Mouse (Mus musculus) spleen, adult 18-20 months (tissue): ENCODE data around the gene Myo19.
A peak's percentile ranks its signal among the peaks of the same experiment; 100 is the strongest.
"Not testable (repeated sequence)": the region's sequence is repeated elsewhere in the genome, so short reads cannot be mapped to it uniquely, and the experiment has no call there.

Experiments used
- DNase-seq, 2 experiments: peaks; one replicate each; pipeline ENCODE4 v3.0.0; 2022; ENCODE audit warnings: mixed read lengths in 2 of 2

Myo19 gene

DNA sequence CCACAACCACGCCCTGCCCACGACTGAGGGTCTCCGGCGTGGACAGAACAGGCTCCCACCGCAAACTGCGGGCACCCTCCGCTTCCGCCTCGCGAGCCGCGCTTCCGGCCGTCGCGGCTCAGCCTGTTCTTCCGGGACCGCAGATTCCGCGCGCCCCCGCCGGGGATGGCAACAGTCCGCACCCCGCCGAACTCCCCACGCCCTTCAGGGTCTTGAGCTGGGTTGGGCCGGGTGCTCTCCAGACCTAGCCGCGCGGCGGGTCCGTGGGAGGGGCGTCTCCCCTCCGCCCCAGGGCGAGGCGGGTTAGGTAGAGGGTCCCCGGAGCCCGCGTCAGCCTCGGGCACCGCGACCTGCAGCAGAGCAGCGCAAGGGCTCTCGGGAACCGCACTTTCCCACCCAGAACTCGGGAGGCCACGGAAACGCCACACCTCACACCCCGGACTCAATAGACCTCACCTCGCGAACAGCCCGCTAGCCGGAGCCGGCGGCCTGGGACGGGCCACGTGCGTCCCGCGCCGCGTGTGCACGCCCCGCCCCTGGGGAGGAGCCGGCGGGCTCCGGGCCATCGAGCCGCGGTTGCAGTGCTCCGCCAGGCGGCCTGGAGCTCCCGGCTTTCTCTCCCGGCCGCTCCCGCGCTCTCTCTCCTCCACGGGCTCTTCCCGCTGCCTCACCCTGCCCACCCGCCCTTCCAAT is at the start of gene Myo19, which contains the start of gene Pigw:
Gene Myo19 (plus strand): TSS at position 377 of the 693 bp plus-strand sequence.
Gene Pigw (minus strand): TSS at position 514 of the 693 bp plus-strand sequence.
- peak; percentile 69 to 81 for DNase-seq

- no peak for DNase-seq
These were observed 40.6 kb upstream of the Myo19 start for GRCm38 (mm10) chr11:84839330-84839729.

GRCm38 (mm10) chr11:84846741-84847474 is 33.0 kb upstream of the Myo19 start:
- DNase-seq = no peak

GRCm38 (mm10) chr11:84847475-84848090 is 32.4 kb upstream of the Myo19 start:
- DNase-seq = no peak

DNA sequence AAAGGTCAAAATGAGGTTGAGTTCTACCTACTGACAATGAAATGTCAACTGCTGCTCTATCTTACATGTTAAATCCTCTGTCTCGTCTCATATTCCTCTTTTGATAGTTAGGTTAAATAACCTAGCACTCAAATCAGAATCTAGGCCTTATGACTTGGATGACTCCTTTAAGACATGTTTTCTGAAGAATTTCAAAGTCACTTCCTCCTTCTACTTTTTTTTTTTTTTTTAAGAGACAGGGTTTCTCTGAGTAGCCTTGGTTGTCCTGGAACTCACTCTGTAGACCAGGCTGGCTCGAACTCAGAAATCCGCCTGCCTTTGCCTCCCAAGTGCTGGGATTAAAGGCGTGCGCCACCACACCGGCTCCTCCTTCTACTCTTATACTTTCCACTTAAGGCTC is 24.7 kb upstream of the Myo19 start:
- no peak for DNase-seq

DNA sequence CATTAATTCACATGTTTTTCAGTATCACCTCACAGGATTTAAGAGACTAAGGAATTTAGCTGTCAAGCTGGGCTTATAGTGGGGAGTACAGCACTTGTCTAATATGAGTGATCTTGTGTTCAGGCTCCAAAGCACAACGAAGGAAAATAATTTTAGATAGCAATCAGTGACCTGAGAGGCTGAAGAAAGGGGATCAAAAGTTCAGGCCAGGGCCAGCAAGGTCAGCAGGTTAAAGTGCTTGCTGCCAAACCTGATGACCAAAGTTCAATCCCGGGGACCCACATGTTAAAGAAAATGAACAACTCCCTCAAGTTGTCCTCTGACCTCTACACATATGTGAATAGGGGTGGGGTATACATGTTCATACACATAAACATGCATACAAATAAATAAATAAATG is 14.7 kb upstream of the Myo19 start:
- no peak for DNase-seq

- DNase-seq = no peak
These were observed 12.4 kb upstream of the Myo19 start for GRCm38 (mm10) chr11:84867586-84867985.

GRCm38 (mm10) chr11:84868786-84869259 is 11.1 kb upstream of the Myo19 start:
- DNase-seq = no peak

- peak; percentile 83 to 88 for DNase-seq
These were observed 10.3 kb upstream of the Myo19 start for GRCm38 (mm10) chr11:84869537-84870232.

GRCm38 (mm10) chr11:84870337-84871043 is 9.5 kb upstream of the Myo19 start, which contains the start of gene Ggnbp2:
Gene Ggnbp2, minus strand, starts transcription at chr11:84870817.
- peak; percentile 91 to 95 for DNase-seq

DNA sequence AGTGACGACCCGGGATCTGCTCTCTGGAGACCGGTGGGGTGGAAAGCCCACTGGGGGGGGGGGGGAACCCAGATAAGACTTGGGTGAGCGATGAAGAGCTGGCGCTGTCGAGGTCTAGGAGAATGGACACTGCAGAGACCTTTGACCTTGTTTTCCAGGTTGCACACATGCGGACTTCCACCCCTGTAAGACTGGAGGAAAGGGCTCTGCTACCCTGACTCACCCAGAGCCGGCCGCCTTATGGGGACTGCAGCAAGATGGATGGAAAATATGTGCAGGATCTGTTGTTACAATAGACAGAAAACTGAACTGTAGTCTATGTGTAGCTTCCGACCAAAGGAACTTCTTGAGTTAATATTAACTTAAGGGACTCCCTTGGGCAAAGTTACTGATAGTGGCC is 8.9 kb upstream of the Myo19 start:
- no peak for DNase-seq

DNA sequence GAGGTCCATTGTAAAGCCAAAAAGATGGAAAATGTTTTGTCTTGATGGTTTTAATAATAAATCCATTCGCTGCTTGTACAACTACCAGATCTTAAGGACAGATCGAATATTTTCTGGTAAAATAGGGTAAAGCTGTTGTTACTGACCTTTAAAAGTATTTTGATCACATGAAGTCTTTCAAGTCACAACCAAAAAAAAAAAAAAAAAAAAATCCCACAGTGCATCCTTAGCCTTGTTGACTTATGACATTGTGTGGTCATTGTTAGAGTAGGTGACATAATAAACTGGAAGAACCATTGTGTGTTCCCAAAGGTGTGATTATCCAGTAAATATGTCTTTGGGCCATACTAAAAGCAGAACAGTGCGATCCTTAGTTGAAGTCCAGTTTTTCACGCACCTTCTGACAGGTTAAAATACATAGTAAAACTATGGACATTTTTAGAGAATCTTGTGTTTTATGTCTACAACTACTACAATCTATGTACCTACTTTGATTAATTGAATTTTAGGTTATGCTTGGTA is 8.3 kb upstream of the Myo19 start:
- DNase-seq = no peak

DNA sequence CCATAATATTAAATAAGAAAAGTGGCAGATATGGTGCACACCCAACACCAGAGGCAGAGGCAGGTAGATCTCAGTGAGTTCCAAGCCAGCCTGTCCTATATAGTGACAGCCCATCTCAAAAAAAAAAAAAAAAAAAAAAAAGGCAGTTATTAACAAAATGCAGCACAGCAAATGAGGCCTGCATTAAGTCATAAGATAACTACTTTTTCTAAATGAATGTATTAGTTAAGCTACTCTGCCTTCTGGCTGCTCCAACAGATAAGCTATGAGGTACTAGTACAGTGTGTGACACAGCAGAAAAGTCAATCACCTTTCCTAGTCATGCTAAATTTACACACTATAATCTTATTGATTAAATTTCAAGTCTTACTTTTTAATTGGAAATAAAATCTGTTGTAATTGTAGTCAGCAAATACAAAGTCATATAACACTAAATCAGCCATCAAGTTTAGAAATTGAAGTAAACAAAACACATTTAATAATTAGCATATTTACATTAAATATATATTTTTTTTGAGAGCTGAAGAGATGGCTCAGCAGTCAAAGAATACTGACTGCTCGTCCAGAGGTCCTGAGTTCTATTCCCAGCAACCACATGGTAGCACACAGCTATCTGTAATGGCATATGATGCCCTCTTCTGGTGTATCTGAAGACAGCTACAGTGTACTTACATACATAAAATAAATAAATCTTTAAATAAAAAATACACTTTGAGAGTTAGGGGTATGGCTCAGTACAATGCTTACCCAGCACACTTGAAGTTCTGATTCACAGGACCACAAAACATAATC is 6.7 kb upstream of the Myo19 start:
- DNase-seq = no peak

DNA sequence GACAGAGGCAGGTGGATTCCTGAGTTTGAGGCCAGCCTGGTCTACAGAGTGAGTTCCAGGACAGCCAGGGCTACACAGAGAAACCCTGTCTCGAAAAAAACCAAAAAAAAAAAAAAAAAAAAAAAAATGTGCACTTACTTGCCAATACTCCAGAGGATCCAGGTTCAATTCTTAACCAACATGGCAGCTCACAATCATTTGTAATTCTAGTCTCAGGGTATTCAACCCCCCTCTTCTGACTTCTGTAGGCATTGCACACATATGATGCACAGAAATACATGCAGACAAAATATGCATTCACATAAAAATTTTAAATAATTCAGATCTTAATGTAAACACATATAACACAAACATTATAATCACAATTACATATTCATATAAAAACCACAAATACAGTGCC is 3.9 kb upstream of the Myo19 start:
- DNase-seq = not testable (repeated sequence)

GRCm38 (mm10) chr11:84879007-84879771 is 759 bp upstream of the Myo19 start:
- DNase-seq = no peak

DNA sequence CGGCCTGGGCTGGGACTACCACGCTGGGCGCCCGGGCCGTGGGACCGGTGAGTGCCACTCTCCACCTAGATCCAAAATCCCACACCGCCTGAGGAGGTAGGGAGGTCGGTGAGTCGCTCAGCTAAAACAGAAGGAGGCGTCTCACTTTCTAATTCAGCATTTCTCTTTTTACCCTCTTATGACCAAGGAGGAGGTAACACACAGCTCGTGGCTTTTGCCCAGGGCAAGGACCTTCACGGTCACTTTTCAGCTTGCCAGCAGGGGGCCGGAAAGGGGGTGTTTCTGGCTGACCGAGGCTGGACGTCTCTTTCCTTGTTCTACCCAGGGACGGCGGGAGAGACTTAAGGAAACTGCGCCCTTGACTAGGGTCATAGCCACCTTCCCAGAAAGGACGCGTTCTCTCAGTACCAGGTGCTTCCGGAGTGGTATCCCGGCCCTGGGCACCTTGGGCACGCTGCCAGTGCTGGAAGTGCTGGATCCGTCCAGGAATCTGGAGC is 565 bp downstream of the Myo19 start:
- DNase-seq = peak in 1 of 2 experiments; percentile 31

GRCm38 (mm10) chr11:84880971-84881370 is 1.0 kb downstream of the Myo19 start:
- no peak for DNase-seq

- DNase-seq = no peak
These were observed 2.4 kb downstream of the Myo19 start for GRCm38 (mm10) chr11:84882346-84882745.

DNA sequence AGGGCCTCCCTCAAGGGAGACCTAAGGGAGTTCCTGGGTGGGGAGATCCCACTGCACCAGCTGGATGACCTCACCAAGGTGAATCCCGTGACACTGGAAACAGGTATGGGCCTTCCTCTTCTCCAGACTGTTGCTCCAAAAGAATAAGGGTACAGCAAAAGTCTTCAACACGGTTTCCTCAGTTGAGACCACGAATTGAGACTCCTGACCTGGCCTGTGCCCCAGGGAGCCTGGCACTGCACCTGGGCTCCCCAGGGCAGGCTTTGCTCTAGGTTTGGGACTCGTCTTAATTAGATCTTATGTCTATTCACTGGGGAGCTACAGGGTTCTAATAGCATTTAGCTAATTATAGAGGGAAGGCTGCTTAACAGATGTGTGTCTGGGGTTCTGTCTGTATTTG is 5.3 kb downstream of the Myo19 start:
- DNase-seq = no peak

DNA sequence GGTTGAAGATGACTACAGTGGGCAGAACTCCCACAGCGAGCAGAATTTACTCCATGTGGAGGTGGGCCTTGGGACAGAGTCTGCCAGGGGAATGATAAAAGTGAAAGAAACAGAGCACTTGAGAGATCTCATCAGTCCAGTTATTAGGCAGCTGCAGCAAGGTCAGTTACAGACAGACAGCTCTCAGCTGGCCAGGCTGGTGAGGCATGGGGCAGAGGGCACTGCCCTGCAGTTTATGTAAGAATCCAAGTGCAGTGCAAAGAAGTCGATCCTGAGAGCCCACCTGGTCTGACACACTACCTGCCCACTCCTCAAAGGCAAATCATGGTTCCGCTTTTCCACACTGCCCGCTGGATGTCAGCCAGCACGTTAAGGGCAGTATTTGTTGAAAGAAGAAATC is 6.3 kb downstream of the Myo19 start:
- DNase-seq = no peak
